Mouse (Mus musculus) C2C12 (cell line): ENCODE data around the gene Ttc32. TPM values are rescaled to one million over a fixed set of nuclear protein-coding genes. Genes with fewer than 3 reads are reported as not detected.

Source experiments
- H3K27me3 ChIP-seq: one replicate; pipeline ENCODE4 v1.6.1; 2011; ENCODE audit not compliant: control insufficient read depth, insufficient read depth, insufficient read length
- H3K36me3 ChIP-seq: one replicate; pipeline ENCODE4 v1.6.1; 2011; ENCODE audit not compliant: control insufficient read depth, insufficient read depth
- H3K4me3 ChIP-seq: one replicate; pipeline ENCODE4 v1.5.1; 2011; ENCODE audit warnings: mild to moderate bottlenecking, control low read depth; ENCODE audit not compliant: poor library complexity, insufficient read depth, severe bottlenecking
- H3K79me2 ChIP-seq: one replicate; pipeline ENCODE4 v1.6.1; 2011; ENCODE audit not compliant: control insufficient read depth, insufficient read depth
- H3K79me3 ChIP-seq: one replicate; pipeline ENCODE4 v1.6.1; 2011; ENCODE audit warnings: low read depth, control low read depth
- H3ac ChIP-seq: one replicate; pipeline ENCODE3; 2011; ENCODE audit warnings: low read depth; ENCODE audit not compliant: control insufficient read depth, insufficient read length
- CEBPB ChIP-seq: IDR thresholded peaks from one replicate; pipeline ENCODE4 v1.6.1; 2011; ENCODE audit warnings: low read depth, mild to moderate bottlenecking, control low read depth, moderate library complexity
- CTCF ChIP-seq: IDR thresholded peaks from one replicate; pipeline ENCODE4 v1.5.1; 2011; ENCODE audit not compliant: control insufficient read depth, insufficient read depth, insufficient read length
- FOSL1 ChIP-seq: IDR thresholded peaks from one replicate; pipeline ENCODE4 v1.8.0; 2011; ENCODE audit warnings: mild to moderate bottlenecking, low read length; ENCODE audit not compliant: poor library complexity, insufficient read depth, severe bottlenecking
- MAX ChIP-seq: IDR thresholded peaks from one replicate; pipeline ENCODE4 v1.6.1; 2011; ENCODE audit warnings: mild to moderate bottlenecking, control low read depth
- MYOD1 ChIP-seq: IDR thresholded peaks from one replicate; pipeline ENCODE4 v1.6.1; 2011; ENCODE audit warnings: low read depth; ENCODE audit not compliant: control insufficient read depth, insufficient read length
- MYOG ChIP-seq: IDR thresholded peaks from one replicate; pipeline ENCODE4 v1.6.1; 2011; ENCODE audit not compliant: control insufficient read depth, insufficient read length; ENCODE audit errors: extremely low read depth
- USF1 ChIP-seq: IDR thresholded peaks from one replicate; pipeline ENCODE4 v1.6.1; 2011; ENCODE audit warnings: low read depth, mild to moderate bottlenecking, control low read depth, moderate library complexity
- polyA plus RNA-seq: library from polyadenylated mRNA; unstranded; fragments of >200 nt; fragmentation: generic; extraction: Trizol; gene quantifications from one replicate; pipeline ENCODE4 v1.2.1, GENCODE M21; 2012; ENCODE audit warnings: missing spikeins

Gene Ttc32
- polyA plus RNA-seq, 1 experiment: 5.9 TPM

DNA sequence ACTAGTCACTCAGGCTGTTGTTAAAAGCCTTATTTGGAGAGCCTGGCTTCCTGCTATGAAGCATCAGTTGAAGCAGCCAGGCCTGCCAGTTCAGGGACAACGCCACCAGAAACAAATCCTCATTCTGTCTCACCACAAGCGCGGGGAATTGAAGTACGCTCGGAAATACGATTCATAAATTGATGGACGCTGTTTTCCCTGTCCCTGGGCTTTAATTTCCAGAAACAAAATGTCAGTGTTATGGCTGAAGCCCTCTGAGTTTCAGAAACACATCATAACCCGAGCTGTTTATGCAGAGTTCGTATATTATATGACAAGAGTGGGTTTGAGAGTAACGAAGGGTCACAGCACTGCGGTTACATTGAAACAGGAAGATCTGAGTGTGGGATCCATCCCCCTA lies 25.5 kb downstream of the Ttc32 start:
- no peak for TF ChIP-seq CTCF
- no peak for TF ChIP-seq MAX
- TF ChIP-seq CEBPB: no peak
- no peak for TF ChIP-seq MYOD1
- TF ChIP-seq USF1: no peak
- H3K79me2 ChIP-seq: no peaks in the 10 kb centered on the region
- no peaks in the 10 kb centered on the region for H3K79me3 ChIP-seq
- H3K27me3 ChIP-seq: no peaks in the 10 kb centered on the region
- no peak overlapping the region for H3K4me3 ChIP-seq
- H3ac ChIP-seq: no peak overlapping the region
- no peaks in the 10 kb centered on the region for H3K36me3 ChIP-seq

DNA sequence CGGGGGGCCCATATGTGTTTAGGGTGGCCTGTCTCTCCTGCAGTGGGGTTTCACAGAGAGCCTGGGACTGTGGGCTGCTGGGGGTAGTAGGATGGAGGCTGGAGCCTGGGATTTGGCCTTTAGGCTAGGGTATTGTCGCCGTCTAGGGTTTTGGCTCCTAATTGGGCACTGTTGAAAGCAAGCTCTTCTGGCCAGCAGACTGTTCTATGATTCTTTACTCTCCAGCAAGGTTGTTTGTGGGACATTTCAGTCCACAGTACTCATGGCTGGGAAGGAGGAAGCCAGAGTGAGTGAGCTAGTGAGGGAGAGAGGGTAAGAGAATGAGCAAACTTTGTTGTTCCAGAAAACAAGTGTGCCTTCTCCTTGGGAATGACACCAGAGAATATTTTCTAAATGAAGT lies 29.7 kb downstream of the Ttc32 start:
- Histone ChIP-seq H3K36me3 (no peaks in the 10 kb centered on the region), H3K79me3 (no peaks in the 10 kb centered on the region), H3K4me3 (no peak overlapping the region), H3ac (no peak overlapping the region), H3K79me2 (no peaks in the 10 kb centered on the region), H3K27me3 (no peaks in the 10 kb centered on the region)
- TF ChIP-seq CEBPB (no peak), FOSL1 (no peak), MYOG (no peak), MYOD1 (no peak), MAX (no peak), USF1 (no peak), CTCF (no peak)

DNA sequence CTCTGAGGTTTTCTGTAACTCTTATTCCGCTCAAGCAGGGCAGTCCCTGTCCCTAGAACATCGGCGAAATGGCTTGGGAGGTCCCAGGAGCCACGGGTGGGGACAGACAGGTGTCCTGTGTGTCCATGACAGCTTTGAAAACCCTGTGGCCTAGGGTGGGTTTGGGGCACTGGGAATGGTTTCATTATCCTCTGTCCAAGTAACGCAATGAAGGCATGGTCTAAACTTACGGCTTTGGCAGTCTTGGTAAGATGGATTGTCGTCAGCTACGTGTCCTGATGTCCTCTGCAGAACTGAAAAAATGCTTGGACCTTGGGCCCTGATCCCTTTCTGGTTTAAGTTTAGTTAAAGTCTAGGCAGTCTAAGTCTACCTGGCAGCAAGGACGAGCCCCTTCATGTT lies 30.2 kb downstream of the Ttc32 start:
- TF ChIP-seq USF1 (no peak), MYOD1 (no peak), MAX (no peak), FOSL1 (no peak), MYOG (no peak), CEBPB (no peak), CTCF (no peak)
- Histone ChIP-seq H3ac (no peak overlapping the region), H3K27me3 (no peaks in the 10 kb centered on the region), H3K4me3 (no peak overlapping the region), H3K79me3 (no peaks in the 10 kb centered on the region), H3K36me3 (no peaks in the 10 kb centered on the region), H3K79me2 (no peaks in the 10 kb centered on the region)

DNA sequence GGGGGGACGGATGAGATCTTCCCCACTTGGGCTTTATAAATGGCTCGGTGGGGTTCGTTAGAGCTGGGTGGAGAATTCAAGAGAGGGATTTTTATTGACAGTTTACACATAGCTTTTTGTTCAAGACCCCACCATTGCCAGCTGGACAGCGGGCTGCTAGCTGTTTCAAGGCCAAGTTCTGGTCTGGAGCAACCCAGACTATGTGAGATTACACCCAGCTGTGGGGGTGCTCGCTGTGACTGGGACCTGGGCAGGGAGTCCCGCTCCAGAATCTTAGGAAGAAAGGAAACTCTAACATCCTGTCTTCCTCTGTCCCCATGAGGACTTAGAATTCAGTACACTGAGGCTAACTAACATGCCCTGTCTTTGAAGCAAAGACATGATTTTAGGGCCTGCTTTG lies 33.8 kb downstream of the Ttc32 start:
- Histone ChIP-seq H3ac (no peak overlapping the region), H3K79me2 (no peaks in the 10 kb centered on the region), H3K36me3 (no peaks in the 10 kb centered on the region), H3K27me3 (no peaks in the 10 kb centered on the region), H3K79me3 (no peaks in the 10 kb centered on the region), H3K4me3 (no peak overlapping the region)
- TF ChIP-seq MYOD1 (no peak), USF1 (no peak), MYOG (no peak), CTCF (no peak), MAX (no peak), CEBPB (no peak), FOSL1 (no peak)

DNA sequence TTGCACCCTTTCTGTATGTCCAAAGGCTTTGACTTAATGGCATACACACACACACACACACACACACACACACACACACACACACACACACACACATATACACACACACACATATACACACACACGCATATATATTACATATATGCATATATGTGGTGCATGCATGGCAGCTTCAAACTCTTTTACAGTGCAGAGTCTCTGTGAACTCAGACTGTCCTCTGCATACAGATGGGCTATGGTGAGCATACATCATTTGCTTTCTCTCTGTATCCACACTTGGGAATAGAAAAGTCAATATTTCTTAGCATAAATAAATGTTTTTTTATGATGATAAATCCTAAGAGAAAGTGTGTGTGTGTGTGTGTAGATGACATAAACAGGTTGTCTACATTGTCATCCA lies 41.3 kb downstream of the Ttc32 start:
- Histone ChIP-seq H3K79me2 (no peaks in the 10 kb centered on the region), H3K27me3 (no peaks in the 10 kb centered on the region), H3ac (no peak overlapping the region), H3K4me3 (no peak overlapping the region), H3K36me3 (no peaks in the 10 kb centered on the region), H3K79me3 (no peaks in the 10 kb centered on the region)
- TF ChIP-seq FOSL1 (no peak), CTCF (no peak), MAX (no peak), USF1 (no peak), MYOG (no peak), MYOD1 (no peak), CEBPB (no peak)

DNA sequence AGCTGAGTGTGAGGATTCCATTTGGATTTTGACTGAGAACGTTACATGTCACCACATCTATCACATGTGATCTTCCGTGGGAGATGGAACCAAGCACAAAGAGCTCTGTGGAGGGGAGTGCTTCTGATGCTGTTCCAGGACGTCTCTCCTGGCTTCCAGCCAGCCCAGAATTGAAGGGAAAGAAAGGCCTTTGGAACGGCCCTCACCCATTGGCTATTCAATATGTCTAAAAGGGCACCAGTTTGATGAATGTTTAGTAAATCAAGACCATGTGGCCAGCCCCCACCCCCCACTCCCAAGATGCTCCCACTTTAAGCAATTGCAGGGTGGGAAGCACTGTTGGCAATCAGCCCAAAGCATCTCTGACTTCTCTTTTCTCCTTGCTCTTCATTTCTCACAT lies 41.7 kb downstream of the Ttc32 start:
- no peak for TF ChIP-seq MYOG
- no peak for TF ChIP-seq MAX
- TF ChIP-seq MYOD1: no peak
- TF ChIP-seq CTCF: no peak
- Histone ChIP-seq H3K4me3 (no peak overlapping the region), H3K79me3 (no peaks in the 10 kb centered on the region), H3K36me3 (no peaks in the 10 kb centered on the region), H3ac (no peak overlapping the region), H3K27me3 (no peaks in the 10 kb centered on the region), H3K79me2 (no peaks in the 10 kb centered on the region)
